Mouse (Mus musculus) limb, embryonic 11.5 days (tissue): ENCODE data around the gene Apeh. TPM values are rescaled to one million over a fixed set of nuclear protein-coding genes. Genes with fewer than 3 reads are reported as not detected.

Source experiments
- ATAC-seq: fragments of 200-750 bp; cut with Nextera tagmentation; 2 replicates; pipeline ENCODE4 v1.8.0; 2017; ENCODE audit warnings: low read depth; ENCODE audit not compliant: insufficient number of reproducible peaks, low FRiP score, low TSS enrichment
- DNase-seq: peaks from one replicate; pipeline ENCODE4 v3.0.0-alpha.2; 2015; ENCODE audit warnings: low spot score
- H3K27ac ChIP-seq: fragments of 300-500 bp; sonication (generic); replicated peaks from 2 replicates; pipeline ENCODE4 v1.5.1; 2014; ENCODE audit warnings: low read depth, mild to moderate bottlenecking, low read length
- H3K27me3 ChIP-seq: fragments of 300-500 bp; sonication (generic); 2 replicates; pipeline ENCODE4 v1.6.1; 2014; ENCODE audit warnings: mild to moderate bottlenecking, low read length, mixed read lengths; ENCODE audit not compliant: control insufficient read depth, insufficient read depth
- H3K36me3 ChIP-seq: fragments of 300-500 bp; sonication (generic); 2 replicates; pipeline ENCODE4 v1.6.1; 2014; ENCODE audit warnings: mild to moderate bottlenecking, low read length, moderate library complexity, mixed read lengths; ENCODE audit not compliant: control insufficient read depth, insufficient read depth
- H3K4me1 ChIP-seq: fragments of 300-500 bp; sonication (generic); 2 replicates; pipeline ENCODE4 v1.6.1; 2014; ENCODE audit warnings: low read length, mixed read lengths; ENCODE audit not compliant: control insufficient read depth, insufficient read depth
- H3K4me2 ChIP-seq: fragments of 300-500 bp; sonication (generic); 2 replicates; pipeline ENCODE4 v1.6.1; 2014; ENCODE audit warnings: low read depth, mild to moderate bottlenecking, moderate library complexity; ENCODE audit not compliant: severe bottlenecking
- H3K4me3 ChIP-seq: fragments of 300-500 bp; sonication (generic); 2 replicates; pipeline ENCODE4 v1.5.1; 2014; ENCODE audit warnings: low read depth, low read length
- H3K9ac ChIP-seq: fragments of 300-500 bp; sonication (generic); 2 replicates; pipeline ENCODE4 v1.6.1; 2014; ENCODE audit warnings: mild to moderate bottlenecking, low read length
- H3K9me3 ChIP-seq: fragments of 300-500 bp; sonication (generic); 2 replicates; pipeline ENCODE4 v1.6.1; 2016; ENCODE audit warnings: low read length; ENCODE audit not compliant: control insufficient read depth
- WGBS: fragments of 180-500 bp; shearing (Covaris S2); extraction: QIAGEN DNeasy Blood & Tissue Kit; methylation state at CpG from one replicate; pipeline ENCODE4 v1.1.7; 2014; 5-methylcytosine and 5-hydroxymethylcytosine counted together
- polyA plus RNA-seq: library from polyadenylated mRNA; unstranded; fragments of >200 nt; fragmentation: Nextera tagmentation; extraction: Ambion mirVana; gene quantifications from 2 replicates; pipeline ENCODE4 v1.2.1, GENCODE M21; 2014

The Apeh gene
- polyA plus RNA-seq, 1 experiment from 2014 or later: 56.3 TPM

GRCm38 (mm10) chr9:108125731-108126130, 31.3 kb upstream of the Apeh start:
- 92% methylated on average over 8 of the region's 8 CpGs for WGBS
- DNase-seq: no peak
- no peaks in the 10 kb centered on the region for H3K36me3 ChIP-seq
- H3K4me2 ChIP-seq: no peak overlapping the region
- ATAC-seq: no peak
- no peak overlapping the region for H3K27ac ChIP-seq
- no peaks in the 10 kb centered on the region for H3K9me3 ChIP-seq
- no peak overlapping the region for H3K9ac ChIP-seq
- H3K27me3 ChIP-seq: no peaks in the 10 kb centered on the region
- H3K4me3 ChIP-seq: no peak overlapping the region
- H3K4me1 ChIP-seq: no peaks in the 10 kb centered on the region

- H3K4me2 ChIP-seq: no peak overlapping the region
- no peaks in the 10 kb centered on the region for H3K36me3 ChIP-seq
- no peak overlapping the region for H3K4me3 ChIP-seq
- no peaks in the 10 kb centered on the region for H3K4me1 ChIP-seq
- H3K27me3 ChIP-seq: no peaks in the 10 kb centered on the region
- H3K27ac ChIP-seq: no peak overlapping the region
- H3K9me3 ChIP-seq: no peaks in the 10 kb centered on the region
- ATAC-seq (no peak), DNase-seq (no peak)
- H3K9ac ChIP-seq: no peak overlapping the region
- WGBS: 88% methylated on average over 3 of the region's 4 CpGs
Observed at GRCm38 (mm10) chr9:108123916-108124315, 29.5 kb upstream of the Apeh start.

- H3K4me2 ChIP-seq: no peak overlapping the region
- H3K4me1 ChIP-seq: no peaks in the 10 kb centered on the region
- no peak overlapping the region for H3K27ac ChIP-seq
- DNase-seq (no peak), ATAC-seq (no peak)
- 89% methylated on average over 10 of the region's 10 CpGs for WGBS
- H3K9me3 ChIP-seq: no peaks in the 10 kb centered on the region
- H3K4me3 ChIP-seq: no peak overlapping the region
- H3K36me3 ChIP-seq: no peaks in the 10 kb centered on the region
- no peak overlapping the region for H3K9ac ChIP-seq
- H3K27me3 ChIP-seq: peaks cover under 1% of the 10 kb centered on the region; the same call in 1 of the 2 replicates
Observed at GRCm38 (mm10) chr9:108121170-108121969, 27.0 kb upstream of the Apeh start.

- H3K27ac ChIP-seq: no peak overlapping the region
Observed at GRCm38 (mm10) chr9:108120671-108121070, 26.3 kb upstream of the Apeh start.

GRCm38 (mm10) chr9:108119891-108120411, 25.5 kb upstream of the Apeh start:
- peaks cover 3% of the 10 kb centered on the region; the same call in 1 of the 2 replicates for H3K9me3 ChIP-seq
- no peak overlapping the region for H3K27ac ChIP-seq
- peaks cover 7% of the 10 kb centered on the region; the same call in 1 of the 2 replicates for H3K27me3 ChIP-seq
- H3K36me3 ChIP-seq: no peaks in the 10 kb centered on the region
- DNase-seq: no peak
- H3K9ac ChIP-seq: no peak overlapping the region
- 67% methylated on average over 9 of the region's 11 CpGs for WGBS
- ATAC-seq: no peak
- H3K4me3 ChIP-seq: no peak overlapping the region
- no peaks in the 10 kb centered on the region for H3K4me1 ChIP-seq
- no peak overlapping the region for H3K4me2 ChIP-seq

More at GRCm38 (mm10) chr9:108120671-108121070, 26.3 kb upstream of the Apeh start:
- Histone ChIP-seq H3K4me2 (no peak overlapping the region), H3K27me3 (peaks cover 4% of the 10 kb centered on the region; the same call in 1 of the 2 replicates), H3K9me3 (no peaks in the 10 kb centered on the region), H3K9ac (no peak overlapping the region), H3K4me1 (no peaks in the 10 kb centered on the region), H3K4me3 (no peak overlapping the region), H3K36me3 (no peaks in the 10 kb centered on the region)
- DNase-seq: no peak
- no peak for ATAC-seq
- WGBS: 90% methylated on average over 8 of the region's 8 CpGs

- DNase-seq (no peak), ATAC-seq (no peak)
- no peak overlapping the region for H3K27ac ChIP-seq
- H3K36me3 ChIP-seq: no peaks in the 10 kb centered on the region
- peaks cover 10% of the 10 kb centered on the region for H3K27me3 ChIP-seq
- H3K4me2 ChIP-seq: no peak overlapping the region
- WGBS: 63% methylated on average over 4 of the region's 4 CpGs
- H3K9me3 ChIP-seq: peaks cover 4% of the 10 kb centered on the region; the same call in 1 of the 2 replicates
- no peak overlapping the region for H3K4me3 ChIP-seq
- no peak overlapping the region; the same call in 1 of the 2 replicates for H3K9ac ChIP-seq
- H3K4me1 ChIP-seq: no peaks in the 10 kb centered on the region
Observed at GRCm38 (mm10) chr9:108117143-108117542, 22.7 kb upstream of the Apeh start.

GRCm38 (mm10) chr9:108115290-108116077, 21.1 kb upstream of the Apeh start:
- peaks cover 10% of the 10 kb centered on the region for H3K27me3 ChIP-seq

GRCm38 (mm10) chr9:108112719-108113340, 18.4 kb upstream of the Apeh start:
- ATAC-seq (no peak), DNase-seq (no peak)
- Histone ChIP-seq H3K4me1 (peaks cover 10% of the 10 kb centered on the region), H3K27me3 (peaks cover 10% of the 10 kb centered on the region), H3K9me3 (peaks cover 4% of the 10 kb centered on the region; the same call in 1 of the 2 replicates), H3K36me3 (no peaks in the 10 kb centered on the region), H3K4me3 (no peak overlapping the region), H3K9ac (no peak overlapping the region), H3K27ac (no peak overlapping the region), H3K4me2 (no peak overlapping the region)
- 91% methylated on average over 18 of the region's 18 CpGs for WGBS

More at GRCm38 (mm10) chr9:108115290-108116077, 21.1 kb upstream of the Apeh start:
- Histone ChIP-seq H3K36me3 (no peaks in the 10 kb centered on the region), H3K27ac (no peak overlapping the region), H3K9ac (no peak overlapping the region), H3K4me2 (no peak overlapping the region), H3K4me1 (peaks cover 10% of the 10 kb centered on the region), H3K4me3 (no peak overlapping the region), H3K9me3 (peaks cover 4% of the 10 kb centered on the region; the same call in 1 of the 2 replicates)
- WGBS: 68% methylated on average over 43 of the region's 43 CpGs
- ATAC-seq: no peak
- DNase-seq: no peak
